Mouse (Mus musculus): ENCODE data around the gene Polr2g.

GRCm38 (mm10) chr19:8829660-8830059 is 31.3 kb upstream of the Polr2g start, which contains the start of gene AC129217.1:
- TF ChIP-seq FLI1 (IDR thresholded peaks at IDR 0.05; ENCODE audit: low read length) (no peak), GATA1 (IDR thresholded peaks at IDR 0.05; ENCODE audit: borderline replicate concordance, low read length) (no peak)

Measured in megakaryocyte, embryonic 14.5 days (primary cell).